Mouse (Mus musculus) induced T-regulatory cell, adult 2 months (primary cell): ENCODE measurements around the gene Flt4.

Experiments
- DNase-seq: peaks from one replicate; pipeline ENCODE4 v3.0.0-alpha.2; 2012; ENCODE audit warnings: low read depth

The Flt4 gene

GRCm38 (mm10) chr11:49699079-49699478 lies 90.0 kb downstream of the Flt4 start:
- DNase-seq, result no peak

GRCm38 (mm10) chr11:49702014-49702413 lies 93.0 kb downstream of the Flt4 start:
- DNase-seq, result no peak
